Mouse (Mus musculus) gastrocnemius, postnatal 4 days (tissue): ENCODE measurements around the gene Gm3012. TPM values are rescaled to one million over a fixed set of nuclear protein-coding genes. Genes with fewer than 3 reads are reported as not detected.
"Not testable (repeated sequence)": the region's sequence is repeated elsewhere in the genome, so short reads cannot be mapped to it uniquely, and the experiment has no call there.

Source experiments
- DNase-seq, 2 experiments: peaks; one replicate each; pipeline ENCODE4 v3.0.0; 2021 to 2022; ENCODE audit warnings: low spot score in 2 of 2, mixed read lengths in 2 of 2
- long read RNA-seq, 2 experiments: library from polyadenylated mRNA; stranded (forward); transcript quantifications; one replicate each; pipeline ENCODE4 v2.0.0; 2021
- total RNA-seq, 2 experiments: library from RNA; stranded (reverse); gene quantifications; 2 replicates each; pipeline ENCODE4 v1.2.3; 2021

Gm3012 gene
- not detected for total RNA-seq
- long read RNA-seq, experiment 1, result 0 reads
- long read RNA-seq, experiment 2, result 0 reads

DNA sequence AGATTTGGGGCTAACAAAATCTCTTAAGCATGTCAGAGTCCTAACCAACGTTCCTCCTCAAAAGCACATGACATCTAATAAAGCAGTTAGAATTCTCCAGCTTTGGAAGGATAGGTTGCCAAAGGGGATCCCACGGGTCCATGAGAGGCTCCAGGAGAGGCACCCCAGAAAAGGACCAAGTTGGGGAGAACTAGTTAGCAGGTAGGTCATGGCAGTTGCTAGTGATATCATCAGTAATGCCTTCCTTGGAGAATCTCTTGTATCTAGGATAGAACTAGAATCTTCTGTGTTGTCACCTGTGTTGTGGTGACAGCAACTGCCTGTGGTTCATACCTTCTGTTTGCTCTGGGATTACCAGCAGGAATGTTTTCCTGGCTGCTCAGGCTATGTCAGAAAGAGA is at the start of gene Gm3012:
Gene Gm3012 (plus strand): TSS at position 301 of the 400 bp plus-strand sequence.
- DNase-seq, result not testable (repeated sequence)

DNA sequence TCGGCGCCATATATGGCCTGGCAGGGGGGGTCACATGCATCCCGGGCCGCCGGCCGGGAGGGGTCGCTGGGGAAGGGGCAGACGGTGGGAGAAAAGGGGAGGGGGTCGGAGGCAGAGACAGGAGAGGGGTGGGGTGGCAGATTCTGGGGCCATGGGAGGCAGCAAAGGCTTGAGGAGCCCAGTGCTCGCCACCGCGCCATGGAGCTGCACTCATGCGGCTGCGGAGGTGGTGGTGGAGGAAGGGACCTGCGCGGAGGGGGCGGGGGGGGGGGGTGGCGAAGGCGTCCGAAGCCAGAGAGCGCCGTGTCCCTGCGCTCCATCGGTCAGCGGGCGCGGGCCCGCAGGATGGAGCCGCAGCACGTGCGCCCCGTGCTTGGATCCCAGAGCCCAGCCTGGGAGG is 17.4 kb downstream of the Gm3012 start, which contains the start of gene Gm3020:
Gene Gm3020 (plus strand): TSS at position 301 of the 400 bp plus-strand sequence.
- DNase-seq, result not testable (repeated sequence)

DNA sequence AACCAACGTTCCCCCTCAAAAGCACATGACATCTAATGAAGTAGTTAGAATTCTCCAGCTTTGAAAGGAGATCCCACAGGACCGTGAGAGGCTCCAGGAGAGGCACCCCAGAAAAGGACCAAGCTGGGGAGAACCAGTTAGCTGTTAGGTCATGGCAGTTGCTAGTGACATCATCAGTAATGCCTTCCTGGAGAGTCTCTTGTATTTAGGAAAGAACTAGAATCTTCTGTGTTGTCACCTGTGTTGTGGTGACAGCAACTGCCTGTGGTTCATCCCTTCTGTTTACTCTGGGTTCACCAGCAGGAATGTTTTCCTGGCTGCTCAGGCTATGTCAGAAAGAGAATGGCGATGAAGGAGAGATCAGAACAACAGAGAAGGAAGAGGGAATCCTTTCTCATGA is 54.2 kb downstream of the Gm3012 start, which contains the start of gene Gm3043:
Gene Gm3043 (plus strand): TSS at position 301 of the 400 bp plus-strand sequence.
- not testable (repeated sequence) for DNase-seq

Other genes with a start within 250 kb of the Gm3012 start
- gene Gm10413, start 239.4 kb upstream of the Gm3012 start, total RNA-seq, result not detected
- gene Gm10409, start 221.9 kb upstream of the Gm3012 start, total RNA-seq, result 1 to 10 TPM; 1.2 to 1.4 TPM
- gene Gm3005, start 206.4 kb upstream of the Gm3012 start, total RNA-seq, result not detected
- not detected for gene Gm10408, start 185.1 kb upstream of the Gm3012 start, total RNA-seq
- 1 to 10 TPM; 1.2 to 1.4 TPM for gene Gm3020, start 17.5 kb downstream of the Gm3012 start, total RNA-seq
- gene Gm3043, start 54.3 kb downstream of the Gm3012 start, total RNA-seq, result not detected
- gene Gm3002, start 175.6 kb downstream of the Gm3012 start, total RNA-seq, result under 1 TPM in 1 of 2 experiments, not detected in 1; 0.44 TPM
- gene Gm3033, start 211.7 kb downstream of the Gm3012 start, total RNA-seq, result not detected
- not detected for gene Gm2916, start 249.7 kb downstream of the Gm3012 start, total RNA-seq